Comparison of ENCODE assay signal across 26 mouse cellular contexts in the genomic region with DNA sequence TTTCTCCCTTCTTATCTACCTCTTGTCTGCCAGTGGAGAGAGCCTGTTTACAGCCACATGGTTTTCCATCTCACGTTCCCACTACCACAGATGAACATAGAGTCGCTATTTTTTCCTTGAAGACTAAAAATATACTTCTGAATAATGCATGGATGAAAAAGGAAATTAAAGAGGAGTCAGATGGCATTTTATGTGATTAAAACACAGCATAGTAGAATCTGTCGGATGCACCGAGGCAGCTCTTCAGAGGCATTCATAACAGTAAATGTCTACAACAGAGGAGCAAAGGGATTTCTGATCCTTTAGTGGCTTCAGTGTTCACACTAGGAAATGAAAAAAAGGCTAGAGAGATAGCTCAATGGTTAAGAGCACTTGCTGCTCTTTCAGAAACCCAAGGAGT. TPM values are rescaled to one million over a fixed set of nuclear protein-coding genes. Genes with fewer than 3 reads are reported as not detected.
"Had no signal": no experiment of that assay in that cellular context is flagged by ENCODE, and none has a peak within 500 bp of the region (broad histone marks: within the 10 kb centered on the region; RNA-seq: fewer than 3 reads in every experiment).

No protein-coding gene starts in this region.

- H3K9me3 ChIP-seq: lung, embryonic 15.5 days; megakaryocyte, embryonic 14.5 days; midbrain, embryonic 13.5 days; midbrain, embryonic 15.5 days; neural tube, embryonic 12.5 days had no signal

- H3K9ac ChIP-seq: liver, postnatal 0 days; lung, embryonic 15.5 days; midbrain, embryonic 13.5 days; midbrain, embryonic 15.5 days; neural tube, embryonic 12.5 days had no signal

- H3K36me3 ChIP-seq: lung, embryonic 15.5 days; midbrain, embryonic 13.5 days; midbrain, embryonic 15.5 days; neural tube, embryonic 12.5 days had no signal

- H3K4me1 ChIP-seq: lung, embryonic 15.5 days; megakaryocyte, embryonic 14.5 days; midbrain, embryonic 13.5 days; midbrain, embryonic 15.5 days; neural tube, embryonic 12.5 days had no signal

- H3K4me3 ChIP-seq: lung, embryonic 15.5 days; megakaryocyte, embryonic 14.5 days; midbrain, embryonic 13.5 days; midbrain, embryonic 15.5 days; neural tube, embryonic 12.5 days had no signal

- DNase-seq: liver, postnatal 0 days; lung, adult 2 months; lung, postnatal 14 days; lung, postnatal 36 days; retina, postnatal 1 day; right cerebral cortex, adult 18-20 months; right cerebral cortex, postnatal 25 days; right cerebral cortex, postnatal 4 days; spleen, adult 18-20 months; thymus, adult 18-20 months; thymus, postnatal 14 days; thymus, postnatal 36 days had no signal

- H3K27ac ChIP-seq: lung, embryonic 15.5 days; macrophage; midbrain, embryonic 13.5 days; midbrain, embryonic 15.5 days; neural tube, embryonic 12.5 days had no signal

- ATAC-seq: liver, postnatal 0 days; lung, postnatal 0 days; midbrain, embryonic 13.5 days; midbrain, embryonic 15.5 days had no signal

- H3K27me3 ChIP-seq: lung, embryonic 15.5 days; midbrain, embryonic 13.5 days; midbrain, embryonic 15.5 days; neural tube, embryonic 12.5 days had no signal

- H3K4me2 ChIP-seq: lung, embryonic 15.5 days; midbrain, embryonic 11.5 days; midbrain, embryonic 13.5 days; midbrain, embryonic 15.5 days; neural tube, embryonic 12.5 days had no signal

RNA-seq across cellular contexts. Expression of a gene that starts 47.2 kb away (rescaled TPM):
- total RNA-seq: megakaryocyte progenitor cell, adult 5-6 weeks; midbrain, postnatal 0 days; monocyte, adult 5-6 weeks had no signal
- polyA plus RNA-seq: liver, postnatal 0 days; macrophage; midbrain, embryonic 11.5 days; midbrain, embryonic 13.5 days; midbrain, embryonic 15.5 days; neural tube, embryonic 14.5 days; small intestine, adult 2 months; stomach, embryonic 14.5 days had no signal
